Mouse (Mus musculus) limb, embryonic 14.5 days (tissue): ENCODE data around the gene Cst12. TPM values are rescaled to one million over a fixed set of nuclear protein-coding genes. Genes with fewer than 3 reads are reported as not detected.

Source experiments
- ATAC-seq: fragments of 200-750 bp; cut with Nextera tagmentation; 2 replicates; pipeline ENCODE4 v1.8.0; 2017; ENCODE audit warnings: low read depth, moderate number of reproducible peaks, moderate TSS enrichment; ENCODE audit not compliant: low FRiP score
- DNase-seq: peaks from one replicate; pipeline ENCODE4 v3.0.0-alpha.2; 2015; ENCODE audit warnings: low spot score
- H3K27ac ChIP-seq: fragments of 300-500 bp; sonication (generic); replicated peaks from 2 replicates; pipeline ENCODE4 v1.5.1; 2014; ENCODE audit warnings: low read depth, mild to moderate bottlenecking, low read length, moderate library complexity, mixed read lengths
- H3K27me3 ChIP-seq: fragments of 300-500 bp; sonication (generic); 2 replicates; pipeline ENCODE4 v1.6.1; 2014; ENCODE audit warnings: low read length, mixed read lengths; ENCODE audit not compliant: control insufficient read depth, insufficient read depth
- H3K36me3 ChIP-seq: fragments of 300-500 bp; sonication (generic); 2 replicates; pipeline ENCODE4 v1.6.1; 2014; ENCODE audit warnings: mild to moderate bottlenecking, low read length, moderate library complexity, mixed read lengths; ENCODE audit not compliant: control insufficient read depth, insufficient read depth
- H3K4me1 ChIP-seq: fragments of 300-500 bp; sonication (generic); 2 replicates; pipeline ENCODE4 v1.6.1; 2014; ENCODE audit warnings: antibody characterized with exemption, low read length, mixed read lengths; ENCODE audit not compliant: control insufficient read depth, insufficient read depth
- H3K4me2 ChIP-seq: fragments of 300-500 bp; sonication (generic); replicated peaks from 2 replicates; pipeline ENCODE4 v1.6.1; 2014; ENCODE audit warnings: low read depth, mild to moderate bottlenecking, low read length, moderate library complexity; ENCODE audit not compliant: severe bottlenecking
- H3K4me3 ChIP-seq: fragments of 300-500 bp; sonication (generic); replicated peaks from 2 replicates; pipeline ENCODE4 v1.5.1; 2014; ENCODE audit warnings: low read length
- H3K9ac ChIP-seq: fragments of 300-500 bp; sonication (generic); 2 replicates; pipeline ENCODE4 v1.6.1; 2014; ENCODE audit warnings: mild to moderate bottlenecking, low read depth, low read length, moderate library complexity; ENCODE audit not compliant: severe bottlenecking
- H3K9me3 ChIP-seq: fragments of 300-500 bp; sonication (generic); 2 replicates; pipeline ENCODE4 v1.6.1; 2016; ENCODE audit warnings: low read length; ENCODE audit not compliant: control insufficient read depth
- POLR2A ChIP-seq: fragments of 200-500 bp; IDR thresholded peaks from 2 replicates; pipeline ENCODE4 v1.8.0; 2012; ENCODE audit warnings: inconsistent platforms, mild to moderate bottlenecking, moderate library complexity, borderline replicate concordance; ENCODE audit not compliant: insufficient read depth, insufficient read length; ENCODE audit errors: extremely low read depth
- WGBS: fragments of 180-500 bp; shearing (Covaris S2); extraction: QIAGEN DNeasy Blood & Tissue Kit; methylation state at CpG from one replicate; pipeline ENCODE4 v1.1.7; 2014; 5-methylcytosine and 5-hydroxymethylcytosine counted together
- polyA plus RNA-seq, 2 experiments: library from polyadenylated mRNA; depleted of rRNA in 1 of 2; stranded (reverse) in 1 of 2; unstranded in 1 of 2; fragments of >200 nt; fragmentation: Nextera tagmentation in 1 of 2; extraction: Ambion mirVana in 1 of 2; gene quantifications; 2 replicates each; pipeline versions ENCODE4 v1.2.1 to v1.2.3; 2012 to 2014

The Cst12 gene
- polyA plus RNA-seq, 2 experiments, result not detected

GRCm38 (mm10) chr2:148838075-148838777 lies 49.1 kb downstream of the Cst12 start:
- Histone ChIP-seq H3K27me3 (no peaks in the 10 kb centered on the region), H3K27ac (no peak overlapping the region), H3K4me1 (no peaks in the 10 kb centered on the region), H3K36me3 (no peaks in the 10 kb centered on the region), H3K4me2 (no peak overlapping the region), H3K9ac (no peak overlapping the region), H3K9me3 (no peaks in the 10 kb centered on the region), H3K4me3 (no peak overlapping the region)
- DNase-seq (no peak), ATAC-seq (no peak)
- WGBS, result 89% methylated on average over 5 of the region's 5 CpGs
- TF ChIP-seq POLR2A, result no peak

- Histone ChIP-seq H3K27me3 (no peaks in the 10 kb centered on the region), H3K9me3 (no peaks in the 10 kb centered on the region), H3K4me3 (no peak overlapping the region), H3K27ac (no peak overlapping the region), H3K36me3 (no peaks in the 10 kb centered on the region), H3K9ac (no peak overlapping the region), H3K4me1 (no peaks in the 10 kb centered on the region), H3K4me2 (no peak overlapping the region)
- DNase-seq, result no peak
- no peak for TF ChIP-seq POLR2A
- ATAC-seq, result no peak
- WGBS, result 82% methylated on average over 2 of the region's 2 CpGs
Observed at GRCm38 (mm10) chr2:148839224-148839623, 50.1 kb downstream of the Cst12 start.

Other genes starting within 250 kb of the Cst12 start
- 64.5 and 70.8 TPM in 2 replicates for gene Nxt1, start 116.8 kb upstream of the Cst12 start, polyA plus RNA-seq (2012; rRNA removed)
- 89.5 and 91.6 TPM in 2 replicates for gene Nxt1, start 116.8 kb upstream of the Cst12 start, polyA plus RNA-seq (2014; fragmentation: Nextera tagmentation; extraction: Ambion mirVana)
- 13.6 and 15.3 TPM in 2 replicates for gene Gzf1, start 108.3 kb upstream of the Cst12 start, polyA plus RNA-seq (2012; rRNA removed)
- 21.6 and 22.4 TPM in 2 replicates for gene Gzf1, start 108.3 kb upstream of the Cst12 start, polyA plus RNA-seq (2014; fragmentation: Nextera tagmentation; extraction: Ambion mirVana)
- gene Napb, start 56.9 kb upstream of the Cst12 start, polyA plus RNA-seq (2012; rRNA removed), result 6.7 and 6.9 TPM in 2 replicates
- 4.1 and 4.4 TPM in 2 replicates for gene Napb, start 56.9 kb upstream of the Cst12 start, polyA plus RNA-seq (2014; fragmentation: Nextera tagmentation; extraction: Ambion mirVana)
- not detected in 2 replicates for gene Cstl1, start 39.0 kb upstream of the Cst12 start, polyA plus RNA-seq (2012; rRNA removed)
- gene Cstl1, start 39.0 kb upstream of the Cst12 start, polyA plus RNA-seq (2014; fragmentation: Nextera tagmentation; extraction: Ambion mirVana), result not detected in 2 replicates
- gene Cst11, start 17.9 kb upstream of the Cst12 start, polyA plus RNA-seq (2012; rRNA removed), result not detected in 2 replicates
- not detected in 2 replicates for gene Cst11, start 17.9 kb upstream of the Cst12 start, polyA plus RNA-seq (2014; fragmentation: Nextera tagmentation; extraction: Ambion mirVana)
- not detected in 2 replicates for gene 8030411F24Rik, start 7.4 kb upstream of the Cst12 start, polyA plus RNA-seq (2012; rRNA removed)
- gene 8030411F24Rik, start 7.4 kb upstream of the Cst12 start, polyA plus RNA-seq (2014; fragmentation: Nextera tagmentation; extraction: Ambion mirVana), result not detected in 2 replicates
- gene Cst8, start 9.4 kb downstream of the Cst12 start, polyA plus RNA-seq (2012; rRNA removed), result not detected in 2 replicates
- gene Cst8, start 9.4 kb downstream of the Cst12 start, polyA plus RNA-seq (2014; fragmentation: Nextera tagmentation; extraction: Ambion mirVana), result not detected in 2 replicates
- not detected in 2 replicates for gene Cst13, start 30.7 kb downstream of the Cst12 start, polyA plus RNA-seq (2012; rRNA removed)
- not detected in 2 replicates for gene Cst13, start 30.7 kb downstream of the Cst12 start, polyA plus RNA-seq (2014; fragmentation: Nextera tagmentation; extraction: Ambion mirVana)
- not detected in 2 replicates for gene Cst9, start 45.8 kb downstream of the Cst12 start, polyA plus RNA-seq (2012; rRNA removed)
- not detected in 2 replicates for gene Cst9, start 45.8 kb downstream of the Cst12 start, polyA plus RNA-seq (2014; fragmentation: Nextera tagmentation; extraction: Ambion mirVana)
- gene 9230104L09Rik, start 75.7 kb downstream of the Cst12 start, polyA plus RNA-seq (2012; rRNA removed), result 0.20 TPM in 1 of 2 replicates, not detected in the other
- not detected in 2 replicates for gene 9230104L09Rik, start 75.7 kb downstream of the Cst12 start, polyA plus RNA-seq (2014; fragmentation: Nextera tagmentation; extraction: Ambion mirVana)
- 413 and 416 TPM in 2 replicates for gene Cst3, start 86.3 kb downstream of the Cst12 start, polyA plus RNA-seq (2012; rRNA removed)
- 518 and 558 TPM in 2 replicates for gene Cst3, start 86.3 kb downstream of the Cst12 start, polyA plus RNA-seq (2014; fragmentation: Nextera tagmentation; extraction: Ambion mirVana)
- gene Gm1330, start 213.9 kb downstream of the Cst12 start, polyA plus RNA-seq (2012; rRNA removed), result not detected in 2 replicates
- not detected in 2 replicates for gene Gm1330, start 213.9 kb downstream of the Cst12 start, polyA plus RNA-seq (2014; fragmentation: Nextera tagmentation; extraction: Ambion mirVana)
- gene Gm10750, start 227.9 kb downstream of the Cst12 start, polyA plus RNA-seq (2012; rRNA removed), result not detected in 2 replicates
- not detected in 2 replicates for gene Gm10750, start 227.9 kb downstream of the Cst12 start, polyA plus RNA-seq (2014; fragmentation: Nextera tagmentation; extraction: Ambion mirVana)